Mouse (Mus musculus) embryonic facial prominence, embryonic 14.5 days (tissue): ENCODE results near the gene Ralgapa2. TPM values are rescaled to one million over a fixed set of nuclear protein-coding genes. Genes with fewer than 3 reads are reported as not detected.

Experiments
- ATAC-seq: fragments of 200-750 bp; cut with Nextera tagmentation; 2 replicates; pipeline ENCODE4 v1.8.0; 2017; ENCODE audit warnings: low read depth, moderate number of reproducible peaks, moderate TSS enrichment
- DNase-seq: peaks from one replicate; pipeline ENCODE4 v3.0.0-alpha.2; 2015; ENCODE audit warnings: low spot score
- H3K27ac ChIP-seq: fragments of 300-500 bp; sonication (generic); replicated peaks from 2 replicates; pipeline ENCODE4 v1.5.1; 2014; ENCODE audit warnings: low read depth, mild to moderate bottlenecking, low read length, moderate library complexity
- H3K27me3 ChIP-seq: fragments of 300-500 bp; sonication (generic); replicated peaks from 2 replicates; pipeline ENCODE4 v1.6.1; 2014; ENCODE audit warnings: low read length; ENCODE audit not compliant: control insufficient read depth, insufficient read depth
- H3K36me3 ChIP-seq: fragments of 300-500 bp; sonication (generic); 2 replicates; pipeline ENCODE4 v1.6.1; 2014; ENCODE audit warnings: low read length, mixed read lengths; ENCODE audit not compliant: control insufficient read depth, insufficient read depth
- H3K4me1 ChIP-seq: fragments of 300-500 bp; sonication (generic); 2 replicates; pipeline ENCODE4 v1.6.1; 2014; ENCODE audit warnings: antibody characterized with exemption, low read length; ENCODE audit not compliant: control insufficient read depth, insufficient read depth
- H3K4me2 ChIP-seq: fragments of 300-500 bp; sonication (generic); 2 replicates; pipeline ENCODE4 v1.6.1; 2014; ENCODE audit warnings: low read depth, mild to moderate bottlenecking, low read length, moderate library complexity, mixed read lengths
- H3K4me3 ChIP-seq: fragments of 300-500 bp; sonication (generic); 2 replicates; pipeline ENCODE4 v1.5.1; 2014; ENCODE audit warnings: low read depth, mild to moderate bottlenecking, low read length
- H3K9ac ChIP-seq: fragments of 300-500 bp; sonication (generic); 2 replicates; pipeline ENCODE4 v1.6.1; 2014; ENCODE audit warnings: low read depth, mild to moderate bottlenecking, low read length, moderate library complexity, mixed read lengths
- H3K9me3 ChIP-seq: fragments of 300-500 bp; sonication (generic); 2 replicates; pipeline ENCODE4 v1.6.1; 2016; ENCODE audit warnings: low read length; ENCODE audit not compliant: control insufficient read depth
- WGBS: fragments of 180-500 bp; shearing (Covaris S2); extraction: QIAGEN DNeasy Blood & Tissue Kit; methylation state at CpG from one replicate; pipeline ENCODE4 v1.1.7; 2014; 5-methylcytosine and 5-hydroxymethylcytosine counted together
- polyA plus RNA-seq: library from polyadenylated mRNA; unstranded; fragments of >200 nt; fragmentation: Nextera tagmentation; extraction: Ambion mirVana; gene quantifications from 2 replicates; pipeline ENCODE4 v1.2.1, GENCODE M21; 2014

Gene Ralgapa2
- polyA plus RNA-seq, 1 experiment from 2014 or later: 6.3 TPM

- DNase-seq: peak; percentile 82
- H3K9ac ChIP-seq: no peak overlapping the region
- no peak overlapping the region for H3K4me2 ChIP-seq
- no peaks in the 10 kb centered on the region for H3K9me3 ChIP-seq
- no peak overlapping the region for H3K4me3 ChIP-seq
- 3% methylated on average over 9 of the region's 9 CpGs for WGBS
- no peak overlapping the region for H3K27ac ChIP-seq
- ATAC-seq: no peak
- peaks cover 68% of the 10 kb centered on the region for H3K27me3 ChIP-seq
- H3K4me1 ChIP-seq: peaks cover 13% of the 10 kb centered on the region
- H3K36me3 ChIP-seq: no peaks in the 10 kb centered on the region
These were observed 285.7 kb downstream of the Ralgapa2 start for GRCm38 (mm10) chr2:146226484-146226883.

DNA sequence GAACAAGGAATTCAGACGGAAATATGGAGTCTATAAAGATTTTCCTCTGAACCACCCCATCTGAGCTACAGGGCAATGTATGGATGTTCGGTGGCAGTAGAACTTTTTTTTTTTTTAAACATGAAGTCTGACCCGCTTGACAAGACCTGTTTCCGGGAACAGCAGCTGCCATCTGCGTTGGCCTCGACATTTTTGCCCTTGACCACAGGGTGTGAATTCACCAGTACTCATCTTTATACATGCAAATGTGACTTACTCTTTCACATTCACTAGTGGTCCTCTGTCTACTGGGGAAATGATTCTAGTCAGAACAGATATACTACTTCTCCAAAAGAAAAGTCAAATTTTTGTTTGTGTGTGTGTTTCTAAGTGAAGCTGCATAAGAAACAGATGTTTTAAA is 286.3 kb downstream of the Ralgapa2 start:
- no peaks in the 10 kb centered on the region for H3K36me3 ChIP-seq
- ATAC-seq (no peak), DNase-seq (no peak)
- no peaks in the 10 kb centered on the region for H3K9me3 ChIP-seq
- 11% methylated on average over 6 of the region's 6 CpGs for WGBS
- H3K4me2 ChIP-seq: no peak overlapping the region
- H3K4me1 ChIP-seq: peaks cover 20% of the 10 kb centered on the region
- H3K9ac ChIP-seq: no peak overlapping the region
- no peak overlapping the region for H3K27ac ChIP-seq
- H3K27me3 ChIP-seq: peaks cover 75% of the 10 kb centered on the region
- no peak overlapping the region for H3K4me3 ChIP-seq

- Histone ChIP-seq H3K4me3 (peak overlapping the region; percentile 50; the same call in 1 of the 2 replicates), H3K27ac (no peak overlapping the region), H3K27me3 (peaks cover 90% of the 10 kb centered on the region), H3K9ac (no peak overlapping the region), H3K4me1 (peaks cover 22% of the 10 kb centered on the region), H3K4me2 (peak overlapping the region; percentile 99; the same call in 1 of the 2 replicates), H3K36me3 (no peaks in the 10 kb centered on the region), H3K9me3 (no peaks in the 10 kb centered on the region)
- ATAC-seq: no peak
- 14% methylated on average over 7 of the region's 7 CpGs for WGBS
- no peak for DNase-seq
These were observed 288.0 kb downstream of the Ralgapa2 start for GRCm38 (mm10) chr2:146224141-146224540.

DNA sequence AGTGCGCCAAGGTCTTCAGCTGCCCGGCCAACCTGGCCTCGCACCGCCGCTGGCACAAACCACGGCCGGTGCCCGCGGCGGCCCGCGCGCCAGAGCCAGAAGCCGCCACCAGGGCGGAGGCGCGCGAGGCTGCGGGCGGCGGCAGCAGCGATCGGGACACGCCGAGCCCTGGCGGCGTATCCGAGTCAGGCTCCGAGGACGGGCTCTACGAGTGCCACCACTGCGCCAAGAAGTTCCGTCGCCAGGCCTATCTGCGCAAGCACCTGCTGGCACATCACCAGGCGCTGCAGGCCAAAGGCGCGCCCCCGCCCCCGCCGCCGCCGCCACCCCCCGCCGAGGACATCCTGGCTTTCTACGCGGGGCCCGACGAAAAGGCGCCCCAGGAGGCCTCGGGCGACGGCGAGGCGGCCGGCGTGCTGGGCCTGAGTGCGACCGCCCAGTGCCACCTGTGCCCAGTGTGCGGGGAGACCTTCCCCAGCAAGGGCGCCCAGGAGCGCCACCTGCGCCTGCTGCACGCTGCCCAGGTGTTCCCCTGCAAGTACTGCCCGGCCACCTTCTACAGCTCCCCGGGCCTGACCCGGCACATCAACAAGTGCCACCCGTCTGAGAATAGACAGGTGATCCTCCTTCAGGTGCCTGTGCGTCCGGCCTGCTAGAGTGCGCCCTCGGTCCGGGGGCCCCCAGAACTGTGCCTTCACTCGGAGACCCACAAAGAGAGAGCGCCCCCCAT is 288.8 kb downstream of the Ralgapa2 start:
- peak overlapping the region; percentile 99 for H3K4me2 ChIP-seq
- no peaks in the 10 kb centered on the region for H3K9me3 ChIP-seq
- ATAC-seq (no peak), DNase-seq (no peak)
- H3K27me3 ChIP-seq: peaks cover 96% of the 10 kb centered on the region
- peak overlapping the region; percentile 58 for H3K9ac ChIP-seq
- peaks cover 22% of the 10 kb centered on the region for H3K4me1 ChIP-seq
- H3K4me3 ChIP-seq: peak overlapping the region; percentile 50
- 0 out of 2 replicates have a peak overlapping the region, but pooled peaks have one; percentile 39 for H3K27ac ChIP-seq
- 0% methylated on average over 21 of the region's 75 CpGs for WGBS
- no peaks in the 10 kb centered on the region for H3K36me3 ChIP-seq

GRCm38 (mm10) chr2:146222279-146223175 is 289.6 kb downstream of the Ralgapa2 start:
- Histone ChIP-seq H3K9me3 (no peaks in the 10 kb centered on the region), H3K36me3 (no peaks in the 10 kb centered on the region), H3K27ac (peak overlapping the region; percentile 39; the same call in 1 of the 2 replicates), H3K4me1 (peaks cover 22% of the 10 kb centered on the region), H3K27me3 (peaks cover 96% of the 10 kb centered on the region), H3K4me2 (peak overlapping the region; percentile 99), H3K4me3 (peak overlapping the region; percentile 50), H3K9ac (peak overlapping the region; percentile 58)
- ATAC-seq: peak; percentile 17
- 0% methylated on average over 27 of the region's 133 CpGs for WGBS
- no peak for DNase-seq

DNA sequence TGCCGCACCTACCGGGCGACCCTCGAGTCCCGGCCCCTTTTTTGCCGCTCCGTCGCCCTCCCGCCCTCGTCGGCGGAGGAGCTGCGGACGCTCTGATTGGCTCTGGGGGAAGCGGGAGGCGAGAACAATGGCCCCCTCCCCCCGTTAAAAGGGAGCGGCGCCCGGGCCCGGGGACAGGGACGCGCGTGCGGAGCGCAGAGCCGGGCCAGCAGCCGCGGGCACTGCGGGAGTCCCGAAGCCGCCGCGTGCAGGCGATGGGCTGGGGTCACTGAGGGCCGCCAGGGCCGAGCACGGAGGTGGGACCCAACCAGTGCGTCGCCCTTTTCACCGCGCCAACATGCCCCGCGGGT is 290.2 kb downstream of the Ralgapa2 start:
- ATAC-seq: peak; percentile 76
- H3K9ac ChIP-seq: peak overlapping the region; percentile 42
- WGBS: 0% methylated on average over 16 of the region's 44 CpGs

DNA sequence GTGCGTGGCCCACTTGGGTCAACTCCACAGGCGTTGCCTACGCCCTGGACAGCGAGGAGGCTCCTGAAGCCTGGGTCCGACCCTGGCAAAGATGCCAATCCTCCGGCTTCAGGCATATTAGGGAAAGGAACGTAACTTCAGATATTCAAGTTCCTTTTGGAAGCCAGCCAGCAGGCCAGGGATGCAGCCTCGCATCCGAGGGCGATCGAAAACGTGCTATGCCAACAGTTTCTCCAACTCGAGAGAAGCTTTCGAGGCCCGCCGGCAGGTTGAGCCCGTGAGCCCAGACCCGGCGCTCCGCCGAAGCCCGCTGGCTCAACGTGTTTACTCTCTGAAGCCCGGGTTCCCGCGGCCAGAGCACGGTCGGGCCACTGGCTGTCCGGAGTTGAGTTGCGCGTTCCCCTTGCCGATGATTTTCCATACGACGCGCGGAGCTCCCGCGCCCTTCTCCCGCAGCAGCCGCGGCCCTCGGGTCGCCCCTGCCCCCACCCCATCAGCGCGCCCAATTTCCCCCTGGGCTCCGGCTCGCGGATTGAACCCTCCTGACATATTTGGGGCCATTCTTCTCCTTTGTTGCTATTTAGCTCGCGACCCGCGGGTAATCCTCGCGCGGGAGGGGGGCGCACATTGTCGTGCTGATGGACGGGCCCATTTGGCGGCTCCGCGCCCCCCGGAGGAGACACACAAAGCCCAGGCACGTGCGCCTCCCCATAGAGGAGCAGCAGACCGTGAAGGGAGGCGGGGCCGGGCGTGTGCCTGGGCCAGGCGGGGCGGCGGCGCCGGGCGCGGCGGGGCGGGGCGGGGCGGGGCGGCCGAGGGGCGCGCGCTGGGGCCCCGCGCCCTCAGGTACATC is 290.8 kb downstream of the Ralgapa2 start, which contains the start of gene Insm1:
Gene Insm1, plus strand, starts transcription at position 846 of the 853 bp plus-strand sequence.
- peak; percentile 84 for DNase-seq
- H3K27ac ChIP-seq: peak within 1 kb of the TSS; percentile 39; the same call in 1 of the 2 replicates
- peak within 1 kb of the TSS; percentile 58 for H3K9ac ChIP-seq
- WGBS: 1% methylated on average over 50 of the region's 86 CpGs
- H3K4me1 ChIP-seq: peaks cover 22% of the 10 kb centered on the region
- no peaks in the 10 kb centered on the region for H3K36me3 ChIP-seq
- peaks cover 92% of the 10 kb centered on the region for H3K27me3 ChIP-seq
- ATAC-seq: peak; percentile 75
- H3K9me3 ChIP-seq: no peaks in the 10 kb centered on the region
- peak within 1 kb of the TSS; percentile 50 for H3K4me3 ChIP-seq
- H3K4me2 ChIP-seq: peak within 1 kb of the TSS; percentile 99

More for the DNA sequence above, 290.2 kb downstream of the Ralgapa2 start:
- Histone ChIP-seq H3K9me3 (no peaks in the 10 kb centered on the region), H3K4me2 (peak overlapping the region; percentile 99), H3K27ac (peak overlapping the region; percentile 39; the same call in 1 of the 2 replicates), H3K4me3 (peak overlapping the region; percentile 50), H3K36me3 (no peaks in the 10 kb centered on the region), H3K27me3 (peaks cover 95% of the 10 kb centered on the region), H3K4me1 (peaks cover 22% of the 10 kb centered on the region)
- DNase-seq: peak; percentile 79
